Mouse (Mus musculus): Measurements from ENCODE around the gene Plcg2. TPM values are rescaled to one million over a fixed set of nuclear protein-coding genes. Genes with fewer than 3 reads are reported as not detected.
A peak's percentile ranks its signal among the peaks of the same experiment; 100 is the strongest.

The Plcg2 gene
- total RNA-seq, 2 experiments from 2014 or later = 3.2 to 3.9 TPM

DNA sequence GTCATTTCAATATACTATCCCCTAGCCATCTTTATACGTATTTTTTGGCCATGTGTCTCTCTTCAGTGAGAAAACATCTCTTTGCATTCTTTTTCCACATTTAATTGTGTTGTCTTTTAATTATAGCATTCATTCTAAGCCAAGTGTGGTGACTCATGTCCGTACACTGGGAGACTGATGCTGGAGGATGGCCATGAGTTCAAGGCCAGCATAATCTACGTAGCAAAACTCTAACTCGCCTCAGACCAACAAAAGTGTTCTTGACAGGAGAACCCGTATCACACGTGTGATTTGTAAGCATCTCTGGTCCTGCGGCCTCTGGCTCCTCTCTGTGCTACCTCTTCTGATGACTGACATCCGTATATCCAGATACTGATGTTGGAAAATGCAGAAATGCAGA is 13.4 kb upstream of the Plcg2 start:
- DNase-seq (ENCODE audit: low spot score in 2 of 2) = no peak

DNA sequence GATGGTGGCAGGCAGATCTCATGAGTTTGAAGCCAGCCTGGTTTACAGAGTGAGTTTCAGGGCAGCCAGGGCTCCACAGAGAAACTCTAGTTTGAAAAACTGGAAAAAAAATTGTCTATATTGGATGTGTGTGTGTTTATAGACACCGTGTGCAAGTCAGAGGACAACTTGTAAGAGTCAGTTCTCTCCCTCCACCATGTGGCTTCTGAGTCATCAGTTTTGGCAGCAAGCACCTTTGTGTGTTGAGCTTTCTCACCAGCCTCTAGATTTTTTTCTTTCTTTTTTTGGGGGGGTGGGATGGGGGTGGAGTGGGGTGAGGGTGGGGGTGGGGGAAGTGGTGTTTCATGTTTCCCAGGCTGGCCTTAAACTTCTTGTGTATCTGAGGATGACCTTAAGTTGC is 12.8 kb upstream of the Plcg2 start:
- DNase-seq (ENCODE audit: low spot score in 2 of 2) = no peak

DNA sequence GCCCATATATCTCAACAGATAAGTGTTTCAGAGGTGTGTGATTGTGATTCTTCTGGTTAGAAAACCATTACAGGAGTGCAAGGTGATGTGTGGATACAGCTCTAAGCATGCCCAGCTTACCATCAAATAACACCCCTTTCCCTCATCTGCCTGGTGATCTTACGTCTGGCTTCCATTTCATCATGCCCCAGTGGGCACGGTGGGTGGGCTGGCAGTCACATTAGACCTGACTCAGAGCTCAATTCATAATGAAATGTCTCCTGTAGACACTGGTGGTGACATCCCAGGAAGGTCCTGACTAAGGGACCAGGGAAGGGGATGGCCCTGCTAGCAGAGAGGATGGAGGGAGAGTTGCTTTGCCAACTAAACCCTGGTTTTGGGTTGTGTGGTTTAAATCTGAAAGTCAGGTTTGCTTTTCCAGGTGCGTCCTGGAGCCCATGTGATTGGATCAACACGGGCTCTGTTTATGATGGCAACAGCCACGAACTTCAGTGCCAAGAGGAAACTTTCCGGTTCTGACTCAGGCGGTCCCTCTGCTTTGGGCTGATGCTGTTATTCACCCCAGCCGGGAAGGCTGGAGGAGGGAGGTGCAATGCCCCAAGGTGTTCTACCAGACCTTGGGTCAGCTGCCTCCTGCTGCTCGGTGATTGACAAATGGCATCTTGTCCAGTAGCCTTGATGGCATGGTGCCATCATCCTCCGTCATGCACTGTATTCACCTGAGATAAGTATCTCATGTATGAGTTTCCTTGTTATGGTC is 9.7 kb upstream of the Plcg2 start:
- no peak for DNase-seq (ENCODE audit: low spot score in 2 of 2)

DNA sequence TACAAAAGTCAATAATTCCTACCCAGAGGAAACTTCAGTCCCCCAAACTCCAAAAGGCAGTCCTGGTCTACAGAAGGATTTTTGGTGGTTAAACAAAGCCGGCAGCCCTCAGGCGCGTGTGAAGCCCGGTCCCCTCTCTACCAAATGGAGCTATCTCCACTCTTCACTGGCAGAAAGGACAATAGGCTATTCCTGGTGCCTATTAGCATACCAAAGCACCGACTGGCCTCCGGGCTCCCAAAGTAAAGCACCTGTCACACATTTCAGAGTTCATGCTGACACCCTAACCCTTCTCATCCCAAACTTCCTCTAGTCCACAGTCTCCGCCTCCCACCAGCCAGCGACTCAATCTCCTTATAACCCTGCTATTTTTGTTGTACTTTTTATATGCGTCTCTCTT is 4.5 kb upstream of the Plcg2 start:
- DNase-seq (ENCODE audit: low spot score in 2 of 2) = no peak

DNA sequence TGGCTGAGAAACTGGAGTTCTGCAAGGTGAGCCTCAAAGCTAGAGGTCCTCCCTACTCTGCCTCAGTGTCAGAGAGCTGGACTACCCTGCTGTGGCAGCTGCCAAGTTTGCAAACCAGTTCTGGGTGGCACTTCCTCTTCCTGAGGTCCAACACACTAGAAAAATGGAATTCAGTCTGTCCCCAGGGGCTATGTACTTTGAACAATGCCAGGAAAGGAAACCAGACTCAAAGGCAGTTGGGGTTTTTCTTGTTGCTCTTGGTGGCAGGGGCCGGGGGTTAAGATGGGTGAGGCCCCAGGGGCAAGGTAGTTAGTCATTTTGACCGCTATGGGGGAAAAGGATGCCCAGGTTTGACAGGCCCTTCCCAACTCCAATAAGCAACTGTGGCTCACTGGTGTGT is 3.2 kb upstream of the Plcg2 start:
- no peak for DNase-seq (ENCODE audit: low spot score in 2 of 2)

DNA sequence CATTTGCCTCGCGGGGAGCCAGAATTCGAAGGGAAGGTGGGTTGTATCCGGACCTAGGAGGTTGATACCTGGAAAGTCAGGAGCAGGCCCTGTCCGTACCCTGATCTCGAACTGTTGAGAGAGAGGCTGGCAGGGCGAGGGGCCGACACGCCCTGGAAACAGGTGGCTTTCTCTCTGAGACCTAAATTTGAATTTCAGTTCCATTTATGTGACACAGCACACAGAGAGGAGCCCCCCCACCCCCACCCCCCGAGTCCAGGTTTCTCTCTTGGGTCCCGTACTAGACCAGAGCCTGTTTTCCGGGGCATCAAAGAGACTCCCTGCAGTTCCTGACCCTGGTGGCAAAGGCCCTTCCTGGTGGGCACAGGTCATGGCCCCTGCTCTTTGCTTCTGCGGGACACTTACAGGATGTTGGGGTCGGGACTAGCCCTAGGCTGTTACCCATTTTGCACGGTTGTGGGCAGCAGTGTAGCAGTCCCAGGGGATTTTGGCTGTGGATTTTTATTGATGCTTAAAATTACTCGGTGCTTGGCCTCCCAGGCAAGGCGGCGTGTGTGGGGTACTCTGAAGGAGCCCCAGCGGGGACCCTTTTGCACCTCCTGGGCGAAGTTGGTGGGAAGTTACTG is 937 bp downstream of the Plcg2 start:
- DNase-seq (ENCODE audit: low spot score in 2 of 2) = no peak

DNA sequence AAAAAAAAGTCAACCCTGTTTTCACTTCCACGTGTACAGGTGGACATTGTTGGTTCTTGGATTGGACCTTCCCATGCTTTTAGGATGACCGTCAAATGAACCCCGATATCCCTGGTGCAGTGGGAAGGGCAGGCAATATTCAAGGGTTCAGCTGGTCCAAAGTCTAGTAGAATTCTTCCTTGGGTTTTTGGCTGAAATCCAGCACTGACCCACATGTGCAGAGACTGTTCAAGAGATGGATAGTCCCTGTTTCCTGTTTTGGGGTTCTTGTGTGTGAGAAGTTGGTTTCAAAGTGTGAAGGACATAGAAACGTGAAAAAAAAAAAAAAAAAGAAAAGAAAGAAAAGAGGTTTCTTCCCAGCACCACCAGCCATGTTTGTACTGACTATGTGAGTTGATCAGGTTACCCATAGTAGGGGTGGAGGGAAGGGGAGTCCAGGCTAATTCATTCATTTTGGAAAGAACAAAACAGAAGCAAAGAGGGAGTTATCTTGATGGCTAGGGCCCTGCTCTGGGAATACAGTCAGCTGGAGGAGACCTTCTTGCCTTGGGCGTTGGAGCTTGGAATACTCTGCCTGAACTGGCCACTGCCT is 2.2 kb downstream of the Plcg2 start:
- DNase-seq (ENCODE audit: low spot score in 2 of 2) = peak in 1 of 2 experiments; percentile 16

DNA sequence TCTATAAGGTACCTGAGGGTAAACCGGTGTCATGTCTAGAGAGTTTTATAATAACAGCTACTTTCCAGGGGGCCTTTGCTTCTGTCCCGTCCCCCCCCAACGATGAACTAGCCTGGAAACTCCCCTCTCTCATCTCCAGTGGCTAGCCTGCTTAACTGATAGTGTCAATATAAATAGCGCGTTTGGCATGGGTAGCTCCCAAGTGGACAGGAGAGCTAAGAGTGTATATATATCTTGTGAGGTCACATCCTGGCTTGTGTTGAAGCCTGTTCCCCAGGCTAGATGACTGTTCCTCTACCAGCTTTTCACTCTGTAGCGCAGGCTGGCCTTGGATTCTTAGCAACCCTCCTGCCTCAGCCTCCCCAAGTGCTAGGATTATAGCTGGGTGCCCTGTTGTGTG is 3.2 kb downstream of the Plcg2 start:
- DNase-seq (ENCODE audit: low spot score in 2 of 2) = no peak

DNA sequence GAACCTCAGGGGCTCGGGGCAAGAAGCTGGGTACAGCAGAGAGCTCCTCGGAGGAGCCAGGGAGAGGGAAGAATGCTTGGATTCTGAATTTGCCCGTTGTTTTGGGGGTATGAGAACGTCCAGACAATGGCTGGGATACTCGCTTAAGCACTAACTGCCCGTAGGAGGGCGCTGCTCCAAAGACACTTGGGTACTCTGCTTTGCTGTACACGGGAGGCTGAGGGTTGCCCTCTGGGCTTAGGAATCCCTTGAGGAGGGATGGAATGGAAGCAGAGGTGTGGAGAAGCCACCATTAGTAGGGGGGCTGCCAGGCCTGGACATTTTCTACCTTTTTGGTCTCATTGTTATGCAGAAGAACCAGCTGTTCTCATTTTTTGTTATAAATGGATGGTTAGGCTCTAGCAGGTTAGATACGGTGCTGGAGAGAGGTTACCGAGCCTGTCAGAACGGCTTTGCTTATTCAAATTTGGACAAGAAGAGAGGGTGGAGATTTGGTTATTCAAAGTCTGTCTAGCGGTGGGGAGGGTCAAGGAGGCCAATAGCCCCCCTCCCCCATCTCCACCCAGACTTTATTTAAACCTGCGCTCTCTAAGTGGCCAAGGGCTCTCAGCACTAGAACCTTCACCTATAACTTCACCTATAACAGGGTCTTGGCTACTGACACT is 5.4 kb downstream of the Plcg2 start:
- no peak for DNase-seq (ENCODE audit: low spot score in 2 of 2)

DNA sequence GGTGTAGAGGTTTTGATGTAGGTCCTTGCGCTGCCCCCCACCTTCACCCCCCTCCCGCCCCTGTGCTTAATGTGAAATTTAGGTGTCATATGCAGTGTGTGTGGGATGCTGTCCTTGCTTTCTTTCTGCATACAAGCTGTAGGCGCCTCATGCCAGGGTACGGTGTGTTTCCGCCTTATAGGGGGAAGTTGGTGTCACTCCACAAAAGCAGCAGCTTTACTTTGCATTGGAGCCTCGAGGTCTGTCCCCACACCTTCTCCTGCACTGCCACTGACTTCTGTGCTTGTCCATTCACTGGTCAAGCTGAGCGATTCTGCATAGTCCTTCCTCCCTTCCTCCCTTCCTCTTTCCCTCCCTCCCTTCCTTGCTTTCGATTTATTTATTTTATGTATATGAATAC is 9.6 kb downstream of the Plcg2 start:
- no peak for DNase-seq (ENCODE audit: low spot score in 2 of 2)

DNA sequence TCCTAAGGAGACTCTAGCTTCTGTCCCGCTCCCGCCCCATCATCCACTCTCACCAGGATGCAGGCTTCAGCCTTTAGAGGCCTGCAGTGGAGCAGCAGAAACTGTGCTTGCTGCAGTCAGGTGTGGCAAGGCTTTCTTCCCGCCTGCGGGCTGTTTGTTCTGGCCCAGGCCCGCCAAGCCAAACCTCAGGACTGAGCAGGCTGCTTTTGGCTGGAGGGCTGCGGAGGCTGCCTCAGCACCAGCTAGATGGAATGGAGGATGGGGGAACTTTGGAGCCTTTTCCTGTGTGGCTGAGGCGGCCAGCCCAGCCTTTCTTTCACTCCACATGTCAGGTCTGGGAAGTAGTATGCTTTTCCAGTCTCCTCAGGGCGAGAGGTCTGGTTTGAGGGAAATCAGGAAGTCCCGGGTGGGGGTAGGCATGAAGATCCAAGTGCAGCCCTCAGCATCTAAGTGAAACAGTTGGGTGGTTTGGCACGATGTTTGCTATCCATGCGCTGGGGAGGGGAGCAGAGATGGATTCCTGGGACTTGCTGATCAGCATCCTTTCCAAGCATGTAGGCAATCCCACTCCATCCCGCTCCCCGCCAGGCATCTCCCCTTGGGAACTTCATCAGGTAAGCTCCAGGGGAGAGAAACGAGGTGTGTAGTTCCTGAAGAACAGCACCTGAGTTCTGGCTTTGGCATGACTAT is 18.9 kb downstream of the Plcg2 start:
- DNase-seq (ENCODE audit: low spot score in 2 of 2) = peak; percentile 32 to 52

DNA sequence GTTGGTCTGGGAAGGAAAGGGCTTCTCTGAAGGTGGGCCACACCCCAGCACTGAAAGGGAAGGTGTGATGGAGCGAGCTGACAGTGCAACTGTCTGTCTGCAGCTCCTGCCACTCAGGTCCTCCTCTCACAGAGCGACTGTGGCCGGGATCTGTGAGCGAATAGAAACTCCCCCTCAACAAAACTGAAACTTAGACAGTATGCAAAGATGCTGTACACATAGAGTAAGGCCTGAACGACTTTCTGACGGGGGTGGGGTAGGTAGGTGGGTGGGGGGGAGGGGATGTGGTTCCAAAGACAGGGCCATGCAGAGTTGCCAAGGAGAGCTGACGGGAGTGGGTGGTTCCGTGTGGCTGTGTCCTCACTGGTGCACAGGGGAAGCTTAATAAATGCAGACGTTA is 19.8 kb downstream of the Plcg2 start:
- DNase-seq (ENCODE audit: low spot score in 2 of 2) = no peak

DNA sequence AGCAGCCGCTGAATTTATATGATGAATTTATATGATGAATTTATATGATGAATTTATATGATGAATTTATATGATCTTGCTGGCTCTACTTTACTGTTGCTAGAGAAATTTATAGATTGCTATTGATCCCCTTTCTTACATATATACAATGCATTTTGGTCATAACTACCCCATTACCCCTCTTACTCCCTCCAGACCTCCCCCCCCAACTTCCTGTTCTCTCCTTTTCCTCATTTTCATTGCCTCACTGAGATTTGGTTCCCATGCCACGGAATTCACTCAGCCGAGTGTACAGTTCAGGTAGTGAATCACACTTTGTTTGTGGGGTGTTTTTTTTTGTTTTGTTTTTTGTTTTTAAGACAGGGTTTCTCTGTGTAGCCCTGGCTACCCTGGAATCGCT is 20.8 kb downstream of the Plcg2 start:
- DNase-seq (ENCODE audit: low spot score in 2 of 2) = no peak

DNA sequence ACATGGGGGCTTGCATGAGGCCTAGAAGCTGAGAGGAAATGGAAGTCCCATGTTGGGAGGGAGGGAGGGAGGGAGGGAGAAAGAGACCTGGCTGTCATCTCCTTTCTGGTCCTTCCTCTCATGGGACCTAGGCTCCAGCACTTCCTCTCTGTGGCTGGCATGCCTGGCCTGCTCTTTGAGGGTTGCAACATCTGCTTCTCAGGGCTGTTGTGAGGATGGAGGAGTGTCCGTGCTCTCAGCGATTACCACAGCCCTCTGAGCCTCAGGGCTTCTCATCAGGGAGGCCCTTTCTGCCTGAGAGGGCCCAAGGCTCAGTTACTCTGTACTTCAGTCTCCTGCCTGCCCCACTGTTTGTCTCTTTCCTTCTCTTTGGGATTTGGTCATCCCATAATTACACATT is 28.1 kb downstream of the Plcg2 start:
- no peak for DNase-seq (ENCODE audit: low spot score in 2 of 2)

DNA sequence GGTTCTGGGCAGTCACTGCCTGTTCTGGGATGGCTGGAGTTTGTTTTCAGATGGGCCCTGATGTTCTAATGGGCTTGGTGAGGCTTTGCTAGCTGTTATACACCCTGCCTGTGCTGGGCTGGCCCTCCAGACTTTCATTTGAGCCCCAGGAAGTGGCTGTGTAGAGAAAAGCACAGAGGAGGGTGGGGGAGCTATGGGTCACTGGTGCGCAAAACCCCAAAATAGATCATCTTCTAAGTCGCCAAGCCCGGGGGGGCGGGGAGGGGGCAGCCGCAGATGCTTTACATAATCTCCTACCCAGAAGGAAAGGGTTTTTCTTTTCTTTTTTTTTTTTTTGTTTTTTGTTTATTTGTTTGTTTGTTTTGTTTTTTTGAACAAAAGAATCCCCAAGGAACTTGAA is 29.9 kb downstream of the Plcg2 start:
- no peak for DNase-seq (ENCODE audit: low spot score in 2 of 2)

DNA sequence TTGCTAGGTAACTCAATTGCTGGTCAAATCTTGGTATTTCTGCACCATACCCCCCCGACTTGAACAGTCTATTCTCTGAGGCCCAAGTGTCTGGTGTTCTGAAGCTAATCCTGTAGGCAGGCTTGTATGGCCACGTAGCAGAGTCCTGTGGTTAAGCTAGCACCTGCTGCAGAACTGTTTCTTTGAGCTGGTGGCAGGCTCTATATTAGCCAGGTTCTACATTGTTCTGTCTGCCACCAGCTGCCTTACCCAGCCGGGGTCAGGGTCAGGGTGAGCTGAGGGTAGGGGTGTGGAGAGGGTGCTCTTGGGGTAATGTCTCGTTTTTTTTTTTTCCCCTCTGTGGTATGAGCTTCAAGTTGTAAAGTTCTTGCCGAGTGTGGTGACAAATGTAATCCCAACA is 31.1 kb downstream of the Plcg2 start:
- no peak for DNase-seq (ENCODE audit: low spot score in 2 of 2)

DNA sequence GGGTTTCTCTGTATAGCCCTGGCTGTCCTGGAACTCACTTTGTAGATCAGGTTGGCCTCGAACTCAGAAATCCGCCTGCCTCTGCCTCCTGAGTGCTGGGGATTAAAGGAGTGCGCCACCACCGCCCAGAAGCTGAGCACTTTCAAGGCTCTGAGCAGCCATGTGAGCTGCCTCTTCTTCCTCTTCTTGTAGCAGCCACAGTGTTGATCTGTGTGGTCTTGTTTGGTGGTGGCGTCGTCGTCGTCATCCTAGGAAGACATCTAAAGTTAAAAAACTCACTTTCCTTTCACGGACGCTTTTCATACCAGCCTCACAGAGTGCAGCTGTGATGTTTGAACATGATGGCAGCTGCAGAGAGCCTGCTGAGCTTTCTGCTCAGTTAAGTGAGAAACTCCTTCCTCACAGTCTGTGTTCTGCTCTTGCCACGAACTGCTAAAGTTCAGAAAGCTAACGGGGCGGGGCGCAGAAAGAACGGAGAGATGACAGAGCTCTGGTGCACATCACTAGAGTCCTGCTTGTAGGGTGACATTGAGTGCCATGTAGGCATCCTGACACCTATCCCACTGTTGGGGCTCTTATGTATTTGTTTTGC is 34.4 kb downstream of the Plcg2 start:
- DNase-seq (ENCODE audit: low spot score in 2 of 2) = no peak

DNA sequence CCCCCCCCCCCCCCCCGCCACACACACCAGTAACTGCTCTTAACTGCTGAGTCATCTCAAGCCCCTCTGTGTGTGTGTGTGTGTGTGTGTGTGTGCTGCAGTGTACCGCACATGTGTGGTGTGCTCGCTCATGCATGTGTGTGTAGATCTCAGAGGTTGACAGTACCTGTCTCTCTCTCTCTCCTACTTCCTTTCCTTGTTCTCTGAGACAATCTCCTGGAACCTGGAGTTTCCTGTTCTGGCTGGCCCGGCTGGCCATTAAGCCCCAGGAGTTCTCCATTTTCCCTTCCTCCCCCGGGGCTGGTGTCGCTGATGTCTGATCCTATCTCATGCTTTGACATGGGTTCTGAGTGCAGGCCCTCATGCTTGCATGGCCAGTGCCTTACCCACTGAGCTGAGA is 38.8 kb downstream of the Plcg2 start:
- DNase-seq (ENCODE audit: low spot score in 2 of 2) = no peak

DNA sequence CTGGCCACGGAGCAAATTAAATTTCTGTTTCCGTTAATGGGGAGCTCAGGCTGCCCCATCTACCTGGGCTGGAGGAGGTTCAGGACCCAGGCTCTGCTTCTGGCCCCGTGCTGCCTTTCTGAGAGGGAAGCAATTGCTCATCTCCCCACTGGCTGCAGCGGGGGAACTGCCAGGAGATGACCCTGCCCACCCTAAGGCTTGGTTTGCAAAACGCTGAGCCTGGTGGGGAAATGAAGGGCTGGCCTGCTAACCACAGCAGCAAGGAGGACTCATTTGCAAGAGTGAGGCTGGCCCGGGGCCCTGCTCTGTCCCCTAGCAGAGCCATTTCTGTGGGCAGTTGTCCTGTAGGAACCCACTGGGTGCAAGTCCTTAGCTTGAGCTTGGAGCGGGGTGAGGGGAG is 39.7 kb downstream of the Plcg2 start:
- no peak for DNase-seq (ENCODE audit: low spot score in 2 of 2)

DNA sequence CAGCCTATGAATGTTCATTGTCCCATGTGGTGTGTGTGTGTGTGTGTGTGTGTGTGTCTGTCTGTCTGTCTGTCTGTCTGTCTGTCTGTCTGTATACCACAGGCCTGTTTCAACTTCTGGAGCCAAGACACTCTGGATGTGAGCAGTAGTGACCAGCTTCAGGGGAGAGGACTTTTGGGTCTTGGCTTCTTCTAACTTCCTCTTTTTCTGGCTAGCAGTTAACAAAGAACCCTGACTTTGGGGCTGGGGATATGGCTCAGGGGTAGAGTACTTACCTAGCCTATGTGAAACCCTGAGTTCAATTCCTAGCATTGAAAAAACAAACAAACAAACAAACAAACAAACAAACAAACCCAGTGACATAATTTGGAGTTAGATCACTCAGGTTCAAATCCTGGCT is 44.9 kb downstream of the Plcg2 start:
- DNase-seq (ENCODE audit: low spot score in 2 of 2) = no peak

DNA sequence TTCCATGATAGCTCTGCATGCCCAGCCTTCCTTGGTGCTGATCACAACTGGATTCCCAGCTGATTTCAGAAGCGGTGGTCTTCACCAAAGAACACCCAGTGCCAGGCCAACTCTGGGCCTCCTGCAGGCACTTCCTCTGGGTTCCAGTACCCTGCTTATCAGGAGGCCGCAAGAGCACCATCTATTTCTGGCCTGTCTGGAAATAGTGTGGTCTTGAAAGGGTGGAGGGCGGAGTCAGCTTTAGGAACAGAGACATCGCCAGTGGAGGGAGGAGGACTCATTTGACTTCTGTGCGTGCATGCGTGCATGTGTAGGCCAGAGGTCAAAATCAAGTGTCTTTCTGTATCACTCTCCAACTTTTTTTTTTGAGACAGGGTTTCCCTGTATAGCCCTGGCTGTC is 45.7 kb downstream of the Plcg2 start:
- DNase-seq (ENCODE audit: low spot score in 2 of 2) = no peak
